Mouse (Mus musculus): ENCODE data around the gene Agt.

Agt gene

GRCm38 (mm10) chr8:124569593-124569992 is at the start of gene Agt:
Gene Agt, minus strand, starts transcription at chr8:124569706.
- DNase-seq, result peak; percentile 89 to 94

- no peak for DNase-seq
Observed at GRCm38 (mm10) chr8:124618252-124618651, 48.7 kb upstream of the Agt start.

DNA sequence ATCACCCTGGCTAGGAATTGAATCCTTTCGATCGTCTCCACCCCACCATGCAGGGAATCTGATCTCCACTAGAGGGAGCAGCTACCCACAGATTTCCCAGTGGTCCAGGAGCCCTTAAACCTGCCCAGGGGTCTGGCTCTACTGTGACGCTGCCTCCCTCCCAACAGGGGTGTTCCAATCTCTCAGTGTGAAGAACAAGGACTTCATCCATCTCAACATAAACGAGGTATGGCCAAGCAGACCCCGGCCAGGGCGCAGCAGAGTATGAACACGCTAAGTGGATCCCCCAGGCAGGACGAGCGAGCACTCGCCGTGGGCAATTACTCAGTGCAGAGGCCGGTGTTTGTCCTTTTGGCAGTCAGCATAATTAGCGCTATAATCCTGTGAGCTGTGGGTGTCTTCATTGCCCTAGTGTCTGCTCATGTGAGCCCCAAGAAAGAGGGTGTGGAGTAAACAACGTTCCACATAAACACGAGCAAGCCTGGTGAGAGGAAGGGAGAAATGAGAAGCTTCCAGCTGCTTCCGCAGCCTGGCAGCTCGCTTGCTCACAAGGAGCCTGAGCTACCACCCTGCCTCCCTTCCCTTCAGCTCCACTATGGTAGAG is 47.9 kb upstream of the Agt start:
- peak; percentile 54 to 75 for DNase-seq

GRCm38 (mm10) chr8:124614325-124614724 is 44.8 kb upstream of the Agt start:
- no peak for DNase-seq

- no peak for DNase-seq
Observed at GRCm38 (mm10) chr8:124608972-124609353, 39.5 kb upstream of the Agt start.

DNA sequence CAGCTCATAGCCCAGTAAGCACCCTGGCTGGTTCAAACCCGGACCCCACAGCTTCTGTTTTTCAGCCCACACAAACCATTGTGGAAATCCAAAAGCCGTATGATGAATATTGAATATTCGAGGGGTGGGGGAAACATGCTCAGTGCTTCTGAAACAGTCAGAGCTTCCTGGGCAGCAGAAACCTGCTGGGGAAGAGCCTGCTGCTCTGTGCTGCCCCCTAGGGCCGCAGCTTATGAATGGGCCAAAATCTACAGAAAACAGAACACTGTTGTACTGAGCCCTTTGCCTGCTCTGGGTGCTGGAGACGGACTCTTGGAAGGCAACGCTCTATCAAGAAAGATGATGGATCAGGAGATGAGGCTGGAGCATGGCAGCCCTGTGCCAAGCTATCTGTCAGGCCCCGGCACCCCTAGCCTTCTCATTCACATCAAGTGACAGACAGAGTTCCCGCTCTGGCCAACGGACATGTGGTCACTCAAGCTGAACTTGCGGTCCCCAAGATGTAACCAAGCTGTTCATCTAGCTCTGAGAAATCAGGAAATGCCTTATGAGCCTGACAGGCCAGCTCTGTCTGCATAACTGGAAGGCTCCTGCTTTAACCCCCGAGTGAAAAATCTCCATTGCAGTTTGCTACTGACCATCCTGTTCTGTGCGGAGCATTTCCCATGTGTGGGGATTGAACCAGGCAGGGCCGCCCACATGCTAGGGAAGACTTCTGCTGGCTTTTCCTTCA is 38.9 kb upstream of the Agt start:
- DNase-seq, result peak in 1 of 2 experiments; percentile 20

- DNase-seq, result no peak
Observed at GRCm38 (mm10) chr8:124604066-124604465, 34.6 kb upstream of the Agt start.

DNA sequence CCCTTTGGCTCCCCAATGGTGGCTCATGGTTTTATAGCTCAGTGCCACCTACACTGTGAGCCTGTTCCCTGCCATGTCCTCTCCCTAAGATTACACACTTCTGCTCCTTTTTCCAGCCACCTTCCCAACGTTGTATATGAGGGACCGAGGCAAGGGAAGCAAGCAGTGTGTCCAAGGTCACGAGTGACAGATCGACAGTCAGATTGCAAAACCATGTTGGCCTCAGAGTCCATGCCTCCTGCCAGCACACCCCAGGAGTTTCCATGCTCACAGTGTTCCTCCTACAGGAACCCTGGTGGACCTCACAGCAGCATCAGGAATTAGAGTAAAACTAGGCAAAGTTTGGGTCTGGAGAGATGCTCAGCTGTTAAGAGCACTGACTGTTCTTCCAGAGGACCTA is 19.9 kb upstream of the Agt start:
- DNase-seq, result no peak

- no peak for DNase-seq
Observed at GRCm38 (mm10) chr8:124586556-124586955, 17.1 kb upstream of the Agt start.

DNA sequence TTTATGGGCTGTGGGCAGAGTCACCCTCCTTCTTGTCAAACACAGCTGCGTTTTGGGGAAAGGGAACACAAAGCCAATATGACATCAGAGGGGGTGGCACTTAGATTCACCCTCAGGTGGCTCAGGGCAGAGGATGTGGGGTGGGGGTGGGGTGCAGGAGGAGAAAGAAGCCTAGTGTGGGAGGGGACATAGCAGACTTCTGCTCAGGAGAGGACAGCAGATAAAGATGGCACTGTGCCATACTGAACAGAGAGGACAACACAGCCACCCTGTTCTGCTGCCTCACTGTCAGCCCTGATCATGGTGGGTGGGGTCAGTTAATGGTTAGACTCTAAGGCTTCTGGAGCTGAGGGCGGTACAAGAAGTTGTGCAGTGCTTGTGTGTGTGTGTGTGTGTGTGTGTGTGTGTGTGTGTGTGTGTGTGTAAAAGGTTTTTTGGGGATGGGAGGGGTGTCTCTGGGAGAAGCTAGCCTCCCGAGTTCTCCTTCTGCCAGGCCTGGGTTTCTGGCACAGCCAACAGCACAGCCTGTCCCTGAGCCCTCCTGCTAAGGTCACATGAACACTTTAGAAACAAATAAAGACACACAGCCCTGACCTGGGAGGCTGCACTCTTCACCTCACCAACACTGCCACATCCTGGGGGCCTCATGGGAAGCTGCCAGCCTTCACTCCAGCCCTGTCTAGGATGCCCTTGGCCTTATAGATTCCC is 16.4 kb upstream of the Agt start:
- no peak for DNase-seq

DNA sequence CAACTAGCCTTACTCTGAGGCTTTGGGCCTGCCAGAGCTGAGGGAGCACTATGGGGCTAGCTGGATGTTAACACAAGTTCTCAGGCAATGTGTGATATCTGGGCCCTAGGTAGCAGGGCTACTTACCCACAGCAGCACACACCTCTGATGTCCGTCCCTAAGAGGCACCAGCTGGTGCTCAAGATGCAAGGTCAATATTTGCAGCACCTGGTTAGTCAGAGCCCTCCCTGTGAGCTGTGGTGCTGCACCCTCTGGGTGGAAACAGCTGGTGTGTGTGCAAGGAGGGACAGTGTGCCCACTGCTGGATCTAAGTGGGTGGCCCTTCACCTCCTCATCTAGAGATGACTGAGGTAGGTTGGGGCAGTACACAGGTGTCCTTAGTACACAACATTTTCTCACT is 7.2 kb upstream of the Agt start:
- no peak for DNase-seq

DNA sequence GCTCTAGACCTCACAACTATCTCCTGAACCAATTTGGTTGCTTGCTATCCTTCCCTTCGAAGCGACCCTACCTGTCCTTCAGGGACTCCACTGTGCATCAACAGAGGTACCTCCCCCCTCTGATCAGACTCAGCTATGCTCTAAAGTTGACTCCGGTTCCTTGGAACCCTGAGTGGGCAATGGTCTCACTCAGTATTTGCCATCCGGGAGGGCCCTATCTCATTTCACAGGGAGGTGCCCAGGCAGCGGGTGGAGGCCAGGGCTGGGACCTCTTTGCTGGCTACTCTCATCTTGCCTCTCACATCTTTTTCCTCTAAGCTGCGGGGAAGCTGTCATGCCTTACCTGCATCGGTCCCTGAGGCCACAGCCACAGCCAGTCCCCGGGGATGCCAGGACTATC is 6.3 kb upstream of the Agt start, which contains the start of gene Capn9:
Gene Capn9 (plus strand): TSS at position 301 of the 400 bp plus-strand sequence.
- DNase-seq, result no peak

DNA sequence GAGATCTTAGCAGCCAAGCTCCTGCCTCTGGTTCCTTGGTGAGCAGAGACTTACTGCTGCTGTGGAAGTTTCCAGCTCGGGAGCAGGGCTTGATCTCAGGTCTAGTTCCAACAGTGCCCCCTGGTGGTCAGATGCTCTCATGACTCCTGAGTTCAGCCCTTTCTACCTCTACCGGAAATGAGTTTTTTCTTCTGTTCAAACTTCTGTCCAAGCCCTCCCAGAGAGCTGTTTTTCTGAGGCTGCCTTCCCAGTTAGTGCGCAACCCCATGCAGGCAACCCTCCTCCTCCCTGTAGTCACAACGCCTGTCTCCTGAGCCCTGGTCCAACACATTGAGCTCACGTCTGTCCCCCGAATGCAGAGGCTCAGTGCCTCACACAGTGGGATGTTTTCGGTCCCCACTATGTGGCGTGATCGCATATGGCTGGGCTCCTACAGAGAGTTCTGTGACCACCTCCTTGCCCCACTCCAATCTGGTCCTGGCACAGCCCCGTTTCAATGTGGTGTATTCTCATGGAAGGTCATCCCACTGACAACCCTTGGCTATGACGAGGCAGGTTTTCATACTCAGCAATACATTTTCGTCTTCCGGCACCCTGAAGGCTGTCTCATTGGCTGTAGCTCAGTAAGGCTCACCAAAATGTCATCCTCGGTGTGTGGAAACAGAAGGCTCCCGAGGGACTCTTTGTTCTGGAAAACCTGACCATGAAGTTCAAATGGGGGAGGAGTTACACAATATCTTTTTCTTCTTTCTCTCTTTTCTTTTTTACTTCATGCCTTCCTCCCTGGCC is 4.2 kb upstream of the Agt start:
- peak; percentile 79 to 92 for DNase-seq

DNA sequence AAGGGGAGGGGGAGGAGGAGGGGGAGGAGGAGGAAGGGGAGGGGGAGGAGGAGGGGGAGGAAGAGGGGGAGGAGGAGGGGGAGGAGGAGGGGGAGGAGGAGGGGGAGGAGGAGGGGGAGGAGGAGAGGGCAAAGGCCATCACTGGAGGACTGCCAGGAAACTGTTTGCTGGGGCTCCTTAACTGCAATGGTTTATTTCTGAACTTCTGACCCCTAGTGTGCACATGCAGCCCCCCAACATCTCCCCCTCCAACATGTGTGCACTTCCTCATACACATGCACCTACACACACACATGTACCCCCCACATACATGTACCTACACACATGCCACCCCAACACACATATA is 2.9 kb upstream of the Agt start:
- no peak for DNase-seq

GRCm38 (mm10) chr8:124571732-124572429 is 2.4 kb upstream of the Agt start:
- DNase-seq, result peak; percentile 60 to 61

DNA sequence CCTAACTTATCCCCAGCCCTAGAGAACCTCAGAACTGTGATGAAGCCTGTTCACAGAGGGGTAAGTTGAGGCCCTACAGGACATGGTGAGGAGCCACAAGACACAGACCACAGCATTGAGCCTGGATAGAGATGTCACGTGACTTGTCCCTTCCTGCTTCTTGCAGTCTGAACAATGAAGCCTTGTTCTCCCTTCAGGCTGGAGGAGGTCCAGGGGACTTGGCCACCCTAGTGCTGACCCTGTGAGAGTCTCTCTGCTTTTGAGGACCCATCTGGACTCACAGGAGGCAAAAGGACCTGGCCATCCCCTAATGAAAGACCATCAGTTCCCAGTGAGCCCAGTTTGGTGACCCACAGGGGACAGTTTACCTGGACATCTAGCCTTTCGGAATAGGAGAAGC is 406 bp downstream of the Agt start:
- DNase-seq, result no peak

DNA sequence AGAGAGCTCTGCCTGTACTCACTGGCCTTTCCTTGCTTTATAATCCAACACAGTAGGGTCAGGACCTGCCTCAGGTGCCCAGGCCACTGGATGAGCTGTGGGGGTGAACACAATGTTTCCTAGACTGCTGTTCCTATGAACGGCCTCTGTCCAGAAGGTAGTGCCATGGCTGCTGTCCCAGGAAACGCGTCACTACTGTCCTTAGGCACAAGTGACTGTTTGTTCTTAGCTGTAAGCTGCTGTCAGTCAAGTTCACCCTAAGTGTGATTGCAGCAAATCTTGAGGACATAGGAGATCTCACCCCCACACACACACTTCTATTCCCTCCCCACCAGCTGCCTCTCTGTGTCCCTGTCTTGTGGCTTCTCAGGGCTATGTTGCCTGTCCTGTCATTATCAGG is 1.9 kb downstream of the Agt start:
- no peak for DNase-seq

GRCm38 (mm10) chr8:124567126-124567525 is 2.4 kb downstream of the Agt start:
- DNase-seq, result peak in 1 of 2 experiments; percentile 36

DNA sequence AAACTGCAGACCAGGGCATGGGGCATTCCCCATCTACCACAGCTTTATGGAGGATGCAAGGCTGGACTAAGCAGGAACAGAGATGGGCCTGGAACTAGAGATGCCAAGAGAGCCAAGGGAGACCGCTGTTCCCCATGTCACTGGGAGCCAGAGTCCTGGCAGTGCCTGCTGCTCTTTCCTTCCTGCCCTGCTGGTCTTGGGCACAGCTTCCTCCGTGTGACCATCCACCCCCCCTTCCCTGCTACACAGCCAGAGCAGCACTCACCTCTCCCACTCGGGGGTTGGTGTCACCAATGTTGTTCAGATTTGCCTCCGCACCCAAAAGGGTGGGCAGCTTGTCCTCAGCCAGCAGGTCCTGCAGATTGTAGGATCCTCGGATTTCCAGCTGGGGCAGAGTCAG is 12.0 kb downstream of the Agt start:
- no peak for DNase-seq

GRCm38 (mm10) chr8:124556658-124557057 is 12.8 kb downstream of the Agt start:
- no peak for DNase-seq

GRCm38 (mm10) chr8:124556164-124556563 is 13.3 kb downstream of the Agt start:
- no peak for DNase-seq

GRCm38 (mm10) chr8:124555113-124555750 is 14.3 kb downstream of the Agt start:
- no peak for DNase-seq
